Mouse (Mus musculus) kidney, embryonic 16.5 days (tissue): Measurements from ENCODE around the gene Olfr847. TPM values are rescaled to one million over a fixed set of nuclear protein-coding genes. Genes with fewer than 3 reads are reported as not detected.

Source experiments
- ATAC-seq: fragments of 200-750 bp; cut with Nextera tagmentation; 2 replicates; pipeline ENCODE4 v1.8.0; 2017; ENCODE audit warnings: moderate TSS enrichment; ENCODE audit not compliant: low FRiP score, low TSS enrichment
- H3K27ac ChIP-seq: fragments of 300-500 bp; sonication (generic); 2 replicates; pipeline ENCODE4 v1.5.1; 2014; ENCODE audit warnings: low read length
- H3K27me3 ChIP-seq: fragments of 300-500 bp; sonication (generic); 2 replicates; pipeline ENCODE4 v1.6.1; 2014; ENCODE audit warnings: low read length, control low read depth, mixed read lengths; ENCODE audit not compliant: insufficient read depth
- H3K36me3 ChIP-seq: fragments of 300-500 bp; sonication (generic); 2 replicates; pipeline ENCODE4 v1.6.1; 2014; ENCODE audit warnings: low read length, control low read depth, mixed read lengths; ENCODE audit not compliant: insufficient read depth
- H3K4me1 ChIP-seq: fragments of 300-500 bp; sonication (generic); 2 replicates; pipeline ENCODE4 v1.6.1; 2014; ENCODE audit warnings: low read length, control low read depth, mixed read lengths; ENCODE audit not compliant: insufficient read depth
- H3K4me2 ChIP-seq: fragments of 300-500 bp; sonication (generic); replicated peaks from 2 replicates; pipeline ENCODE4 v1.6.1; 2014; ENCODE audit warnings: low read depth, low read length
- H3K4me3 ChIP-seq: fragments of 300-500 bp; sonication (generic); 2 replicates; pipeline ENCODE4 v1.5.1; 2014; ENCODE audit warnings: mild to moderate bottlenecking, low read length
- H3K9ac ChIP-seq: fragments of 300-500 bp; sonication (generic); replicated peaks from 2 replicates; pipeline ENCODE4 v1.6.1; 2014; ENCODE audit warnings: low read length
- H3K9me3 ChIP-seq: fragments of 300-500 bp; sonication (generic); 2 replicates; pipeline ENCODE4 v1.6.1; 2016; ENCODE audit warnings: low read length, control low read depth
- WGBS: fragments of 180-500 bp; shearing (Covaris S2); extraction: QIAGEN DNeasy Blood & Tissue Kit; methylation state at CpG from one replicate; pipeline ENCODE4 v1.1.7; 2014; 5-methylcytosine and 5-hydroxymethylcytosine counted together
- polyA plus RNA-seq: library from polyadenylated mRNA; unstranded; fragments of >200 nt; fragmentation: Nextera tagmentation; extraction: Ambion mirVana; gene quantifications from 2 replicates; pipeline ENCODE4 v1.2.1, GENCODE M21; 2015

The Olfr847 gene
- not detected in 2 replicates for polyA plus RNA-seq

GRCm38 (mm10) chr9:19378569-19378968, at the start of gene Olfr847:
TSS of gene Olfr847 (minus strand) at chr9:19378669.
- ATAC-seq: no peak
- Histone ChIP-seq H3K4me3 (no peak within 1 kb of the TSS), H3K4me1 (no peaks in the 10 kb centered on the region), H3K4me2 (no peak within 1 kb of the TSS), H3K27ac (no peak within 1 kb of the TSS), H3K27me3 (no peaks in the 10 kb centered on the region), H3K9me3 (no peaks in the 10 kb centered on the region), H3K36me3 (no peaks in the 10 kb centered on the region), H3K9ac (no peak within 1 kb of the TSS)
- 59% methylated on average over 1 of the region's 1 CpGs for WGBS

- H3K4me3 ChIP-seq: no peak within 1 kb of the TSS
- no peak within 1 kb of the TSS for H3K4me2 ChIP-seq
- 49% methylated on average over 1 of the region's 1 CpGs for WGBS
- H3K27ac ChIP-seq: no peak within 1 kb of the TSS
- no peak for ATAC-seq
- H3K27me3 ChIP-seq: no peaks in the 10 kb centered on the region
- no peak within 1 kb of the TSS for H3K9ac ChIP-seq
- no peaks in the 10 kb centered on the region for H3K36me3 ChIP-seq
- H3K4me1 ChIP-seq: no peaks in the 10 kb centered on the region
- H3K9me3 ChIP-seq: no peaks in the 10 kb centered on the region
Measured at GRCm38 (mm10) chr9:19363905-19364304, 14.6 kb downstream of the Olfr847 start, which contains the start of gene Olfr846. TSS of gene Olfr846 (minus strand) at chr9:19364005.

DNA sequence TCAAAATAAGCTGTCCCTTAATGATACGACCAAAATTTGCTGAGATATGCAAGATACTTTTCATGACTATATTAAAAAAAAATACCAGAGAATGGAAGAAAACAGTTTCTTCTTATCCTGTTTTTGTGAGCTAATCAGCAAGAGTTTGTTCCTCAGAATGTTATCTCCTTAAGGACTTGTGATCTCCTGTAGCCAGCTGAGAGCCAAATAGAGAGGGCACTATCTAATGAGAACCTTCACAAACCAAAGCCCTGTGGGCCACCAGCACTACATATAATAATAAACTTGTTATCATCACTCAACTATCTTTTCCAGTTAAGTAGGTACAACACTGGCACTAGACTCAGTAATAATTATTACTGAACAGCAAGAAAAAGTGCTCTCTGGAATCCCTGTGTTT, 42.3 kb downstream of the Olfr847 start, which contains the start of gene Olfr845:
Olfr845 (plus strand) TSS at position 301 of the 400 bp plus-strand sequence.
- H3K9ac ChIP-seq: no peak within 1 kb of the TSS
- no peaks in the 10 kb centered on the region; the same call in 1 of the 2 replicates for H3K9me3 ChIP-seq
- ATAC-seq: no peak
- H3K27me3 ChIP-seq: no peaks in the 10 kb centered on the region
- WGBS: 78% methylated on average over 1 of the region's 1 CpGs
- no peak within 1 kb of the TSS for H3K27ac ChIP-seq
- H3K4me1 ChIP-seq: no peaks in the 10 kb centered on the region
- H3K4me2 ChIP-seq: no peak within 1 kb of the TSS
- H3K4me3 ChIP-seq: no peak within 1 kb of the TSS
- no peaks in the 10 kb centered on the region for H3K36me3 ChIP-seq

Other genes with a start within 250 kb of the Olfr847 start
- gene Olfr837, start 242.4 kb downstream of the Olfr847 start, polyA plus RNA-seq: not detected in 2 replicates
- gene Olfr839-ps1, start 201.4 kb downstream of the Olfr847 start, polyA plus RNA-seq: not detected in 2 replicates
- not detected in 2 replicates for gene Olfr843, start 126.7 kb downstream of the Olfr847 start, polyA plus RNA-seq
- gene Olfr844, start 62.3 kb downstream of the Olfr847 start, polyA plus RNA-seq: not detected in 2 replicates
- gene Olfr845, start 42.2 kb downstream of the Olfr847 start, polyA plus RNA-seq: not detected in 2 replicates
- gene Olfr846, start 14.7 kb downstream of the Olfr847 start, polyA plus RNA-seq: not detected in 2 replicates
- gene Olfr849, start 61.6 kb upstream of the Olfr847 start, polyA plus RNA-seq: not detected in 2 replicates
- not detected in 2 replicates for gene Olfr850, start 99.6 kb upstream of the Olfr847 start, polyA plus RNA-seq
- gene Olfr851, start 114.6 kb upstream of the Olfr847 start, polyA plus RNA-seq: not detected in 2 replicates
- not detected in 2 replicates for gene Olfr853, start 162.4 kb upstream of the Olfr847 start, polyA plus RNA-seq
- not detected in 2 replicates for gene Olfr854, start 188.7 kb upstream of the Olfr847 start, polyA plus RNA-seq
- gene Olfr855, start 203.9 kb upstream of the Olfr847 start, polyA plus RNA-seq: not detected in 2 replicates
- 34.5 and 36.1 TPM in 2 replicates for gene Zfp317, start 243.4 kb upstream of the Olfr847 start, polyA plus RNA-seq